Mouse (Mus musculus) retina, adult 2 months (tissue): Measurements from ENCODE around the gene Mlh1.

Experiments used
- DNase-seq: peaks from one replicate; pipeline ENCODE4 v3.0.0-alpha.2; 2012; ENCODE audit warnings: low read depth, low spot score

The Mlh1 gene

GRCm38 (mm10) chr9:111286468-111286867 is 14.9 kb upstream of the Mlh1 start:
- DNase-seq = no peak

GRCm38 (mm10) chr9:111285676-111286075 is 14.1 kb upstream of the Mlh1 start:
- DNase-seq = no peak

- no peak for DNase-seq
Observed at GRCm38 (mm10) chr9:111285061-111285460, 13.5 kb upstream of the Mlh1 start.

GRCm38 (mm10) chr9:111275156-111275555 is 3.6 kb upstream of the Mlh1 start:
- DNase-seq = no peak

GRCm38 (mm10) chr9:111273958-111274357 is 2.4 kb upstream of the Mlh1 start:
- no peak for DNase-seq

- no peak for DNase-seq
Observed at GRCm38 (mm10) chr9:111272996-111273785, 1.6 kb upstream of the Mlh1 start.

GRCm38 (mm10) chr9:111272356-111272755 is 765 bp upstream of the Mlh1 start:
- no peak for DNase-seq

GRCm38 (mm10) chr9:111271056-111271433 is 546 bp downstream of the Mlh1 start:
- no peak for DNase-seq

- DNase-seq = no peak
Observed at GRCm38 (mm10) chr9:111270606-111271005, 985 bp downstream of the Mlh1 start.

GRCm38 (mm10) chr9:111267998-111268397 is 3.6 kb downstream of the Mlh1 start:
- DNase-seq = no peak

- no peak for DNase-seq
Observed at GRCm38 (mm10) chr9:111261356-111261755, 10.2 kb downstream of the Mlh1 start.

- DNase-seq = no peak
Observed at GRCm38 (mm10) chr9:111260360-111260985, 11.1 kb downstream of the Mlh1 start.

- DNase-seq = no peak
Observed at GRCm38 (mm10) chr9:111252161-111252869, 19.3 kb downstream of the Mlh1 start.

- DNase-seq = no peak
Observed at GRCm38 (mm10) chr9:111247682-111248246, 23.8 kb downstream of the Mlh1 start.

GRCm38 (mm10) chr9:111245546-111245945 is 26.0 kb downstream of the Mlh1 start:
- no peak for DNase-seq

- DNase-seq = no peak
Observed at GRCm38 (mm10) chr9:111243384-111243783, 28.2 kb downstream of the Mlh1 start.

GRCm38 (mm10) chr9:111239821-111240220 is 31.8 kb downstream of the Mlh1 start:
- no peak for DNase-seq

- no peak for DNase-seq
Observed at GRCm38 (mm10) chr9:111237726-111238125, 33.9 kb downstream of the Mlh1 start.

GRCm38 (mm10) chr9:111234701-111235100 is 36.9 kb downstream of the Mlh1 start:
- no peak for DNase-seq

- DNase-seq = no peak
Observed at GRCm38 (mm10) chr9:111228446-111228845, 43.1 kb downstream of the Mlh1 start.

- no peak for DNase-seq
Observed at GRCm38 (mm10) chr9:111223406-111223805, 48.2 kb downstream of the Mlh1 start.

GRCm38 (mm10) chr9:111221580-111221979 is 50.0 kb downstream of the Mlh1 start:
- no peak for DNase-seq
